Comparison of ENCODE assay signal across 14 mouse cellular contexts in genomic region chr6:122812716-122813115, GRCm38 (mm10).
"Had no signal": no experiment of that assay in that cellular context is flagged by ENCODE, and none has a peak within 500 bp of the region (broad histone marks: within the 10 kb centered on the region; RNA-seq: fewer than 3 reads in every experiment).

No protein-coding gene starts in this region.

- ATAC-seq: intestine, postnatal 0 days had no signal

- H3K36me3 ChIP-seq: limb, embryonic 13.5 days; liver, embryonic 15.5 days; midbrain, embryonic 10.5 days; neural tube, embryonic 15.5 days had no signal

- DNase-seq: kidney, postnatal 10 days; kidney, postnatal 4 days; left cerebral cortex, postnatal 4 days; lung, embryonic 14.5 days; lung, postnatal 14 days; midbrain, embryonic 14.5 days; right cerebral cortex, adult 18-20 months; right cerebral cortex, postnatal 25 days; thymus, postnatal 36 days had no signal

- H3K9me3 ChIP-seq: limb, embryonic 13.5 days; liver, embryonic 15.5 days; midbrain, embryonic 10.5 days; neural tube, embryonic 15.5 days had no signal

- H3K27me3 ChIP-seq: limb, embryonic 13.5 days; liver, embryonic 15.5 days had no signal
